Mouse (Mus musculus): Measurements from ENCODE around the gene Selenbp1. TPM values are rescaled to one million over a fixed set of nuclear protein-coding genes. Genes with fewer than 3 reads are reported as not detected.

Selenbp1 gene
- polyA plus RNA-seq, 1 experiment from 2014 or later, result 124 TPM

DNA sequence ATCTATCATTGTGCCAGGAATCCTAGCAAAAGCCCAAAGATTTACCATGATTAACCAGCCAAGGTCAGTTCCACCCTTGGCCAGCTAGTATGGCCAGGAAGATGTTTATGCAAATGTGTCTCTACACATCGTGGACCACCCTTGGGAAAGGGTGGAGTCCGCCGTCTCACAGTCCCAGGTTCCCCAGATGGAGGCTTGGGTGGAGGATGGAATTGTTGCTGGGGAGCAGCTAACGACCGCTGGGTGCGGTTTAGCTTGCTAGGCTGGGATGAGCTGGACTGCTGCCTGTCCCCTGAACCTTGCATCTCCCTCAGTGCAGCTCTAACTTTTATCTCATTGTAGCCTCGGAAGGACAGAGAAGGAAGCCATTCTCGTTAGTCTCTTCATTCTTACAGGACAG, 27.0 kb downstream of the Selenbp1 start:
- peaks cover 2% of the 10 kb centered on the region; the same call in 1 of the 2 replicates for H3K4me1 ChIP-seq (ENCODE audit: control insufficient read depth, insufficient read depth, low read length)
- no peak overlapping the region for H3K27ac ChIP-seq (ENCODE audit: low read length)
- peaks cover 26% of the 10 kb centered on the region for H3K36me3 ChIP-seq (ENCODE audit: control insufficient read depth, insufficient read depth)
- WGBS, result 45% methylated on average over 8 of the region's 8 CpGs
- H3K4me2 ChIP-seq (ENCODE audit: low read depth, low read length), result no peak overlapping the region
- no peaks in the 10 kb centered on the region for H3K9me3 ChIP-seq (replicated peaks; ENCODE audit: control insufficient read depth, low read length)
- H3K9ac ChIP-seq (ENCODE audit: low read length), result no peak overlapping the region
- no peaks in the 10 kb centered on the region for H3K27me3 ChIP-seq (ENCODE audit: control insufficient read depth, insufficient read depth, low read length)
- ATAC-seq (replicated peaks; ENCODE audit: extremely low read depth, insufficient read depth, low FRiP score), result no peak
- no peak overlapping the region for H3K4me3 ChIP-seq (ENCODE audit: low read length)

DNA sequence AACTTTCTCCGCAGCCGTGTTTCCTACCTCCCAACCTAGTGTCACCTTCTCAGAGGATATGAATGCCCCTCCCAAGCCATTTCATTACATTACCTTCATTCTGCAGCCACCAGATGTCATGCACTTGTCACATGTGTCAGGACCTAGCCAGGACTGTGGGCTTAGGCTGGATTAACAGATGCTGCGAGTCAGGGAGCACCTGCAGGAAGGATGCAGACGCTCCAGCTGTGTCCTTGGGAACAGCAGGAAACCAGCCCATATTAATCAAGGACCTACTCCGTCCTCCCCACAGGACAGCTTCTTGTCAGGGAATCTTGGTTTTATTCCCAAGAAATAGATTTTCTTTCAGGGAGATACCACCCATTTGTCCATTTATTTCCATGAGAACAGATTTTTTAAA, 27.5 kb downstream of the Selenbp1 start:
- Histone ChIP-seq H3K4me1 (ENCODE audit: control insufficient read depth, insufficient read depth, low read length) (no peaks in the 10 kb centered on the region; the same call in 1 of the 2 replicates), H3K4me3 (ENCODE audit: low read length) (no peak overlapping the region), H3K36me3 (ENCODE audit: control insufficient read depth, insufficient read depth) (peaks cover 26% of the 10 kb centered on the region), H3K4me2 (ENCODE audit: low read depth, low read length) (no peak overlapping the region), H3K27ac (ENCODE audit: low read length) (no peak overlapping the region), H3K9ac (ENCODE audit: low read length) (no peak overlapping the region), H3K9me3 (replicated peaks; ENCODE audit: control insufficient read depth, low read length) (no peaks in the 10 kb centered on the region), H3K27me3 (ENCODE audit: control insufficient read depth, insufficient read depth, low read length) (no peaks in the 10 kb centered on the region)
- no peak for ATAC-seq (replicated peaks; ENCODE audit: extremely low read depth, insufficient read depth, low FRiP score)
- 42% methylated on average over 5 of the region's 5 CpGs for WGBS

DNA sequence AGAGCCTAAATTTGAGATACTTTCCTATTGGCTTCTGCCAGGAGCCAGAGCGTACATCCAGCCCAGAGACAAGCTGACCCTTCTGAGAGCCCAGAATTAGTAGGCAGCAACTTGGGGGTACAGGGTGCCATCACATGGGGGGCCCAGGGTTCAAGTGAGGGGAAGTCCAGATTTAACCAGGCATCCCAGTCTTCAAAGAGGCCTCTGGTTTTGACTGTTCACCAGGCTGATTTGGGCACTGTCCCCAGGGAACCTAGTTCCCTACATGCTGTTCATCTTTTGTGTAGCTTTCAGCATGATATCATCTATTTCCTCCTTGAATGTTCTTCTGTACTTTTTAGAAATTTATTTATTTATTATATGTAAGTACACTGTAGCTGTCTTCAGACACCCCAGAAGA, 32.1 kb downstream of the Selenbp1 start:
- WGBS, result 91% methylated on average over 1 of the region's 1 CpGs
- H3K4me3 ChIP-seq (ENCODE audit: low read length), result no peak overlapping the region

DNA sequence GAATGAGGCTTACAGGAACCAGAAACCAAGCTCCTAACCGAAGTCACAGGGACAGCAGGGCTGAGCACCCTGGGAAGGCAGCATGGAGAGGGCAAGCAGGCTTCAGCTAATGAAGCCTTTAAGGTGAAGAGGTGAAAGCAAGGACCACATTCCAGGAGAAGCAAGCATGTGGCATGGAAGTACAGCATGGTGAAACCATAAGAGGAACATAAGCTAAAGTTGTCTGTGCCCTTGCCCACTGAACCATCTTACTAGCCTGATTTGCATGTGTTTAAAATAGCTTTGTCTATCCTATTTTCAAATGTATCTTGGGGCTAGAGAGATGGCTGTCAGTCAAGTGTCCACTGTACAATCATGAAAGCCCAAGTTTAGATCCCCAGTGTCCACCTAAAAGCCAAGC, 33.0 kb downstream of the Selenbp1 start:
- no peak for ATAC-seq (replicated peaks; ENCODE audit: extremely low read depth, insufficient read depth, low FRiP score)
- WGBS, result 50% methylated on average over 1 of the region's 1 CpGs
- Histone ChIP-seq H3K4me2 (ENCODE audit: low read depth, low read length) (no peak overlapping the region), H3K27me3 (ENCODE audit: control insufficient read depth, insufficient read depth, low read length) (no peaks in the 10 kb centered on the region), H3K9me3 (replicated peaks; ENCODE audit: control insufficient read depth, low read length) (no peaks in the 10 kb centered on the region), H3K27ac (ENCODE audit: low read length) (no peak overlapping the region), H3K36me3 (ENCODE audit: control insufficient read depth, insufficient read depth) (no peaks in the 10 kb centered on the region), H3K9ac (ENCODE audit: low read length) (no peak overlapping the region), H3K4me1 (ENCODE audit: control insufficient read depth, insufficient read depth, low read length) (no peaks in the 10 kb centered on the region), H3K4me3 (ENCODE audit: low read length) (no peak overlapping the region)

More for the DNA sequence above, 32.1 kb downstream of the Selenbp1 start:
- no peak overlapping the region for H3K4me2 ChIP-seq (ENCODE audit: low read depth, low read length)
- ATAC-seq (replicated peaks; ENCODE audit: extremely low read depth, insufficient read depth, low FRiP score), result no peak
- no peaks in the 10 kb centered on the region for H3K9me3 ChIP-seq (replicated peaks; ENCODE audit: control insufficient read depth, low read length)
- H3K9ac ChIP-seq (ENCODE audit: low read length), result no peak overlapping the region
- H3K4me1 ChIP-seq (ENCODE audit: control insufficient read depth, insufficient read depth, low read length), result no peaks in the 10 kb centered on the region
- H3K27me3 ChIP-seq (ENCODE audit: control insufficient read depth, insufficient read depth, low read length), result no peaks in the 10 kb centered on the region
- no peaks in the 10 kb centered on the region for H3K36me3 ChIP-seq (ENCODE audit: control insufficient read depth, insufficient read depth)
- H3K27ac ChIP-seq (ENCODE audit: low read length), result no peak overlapping the region

DNA sequence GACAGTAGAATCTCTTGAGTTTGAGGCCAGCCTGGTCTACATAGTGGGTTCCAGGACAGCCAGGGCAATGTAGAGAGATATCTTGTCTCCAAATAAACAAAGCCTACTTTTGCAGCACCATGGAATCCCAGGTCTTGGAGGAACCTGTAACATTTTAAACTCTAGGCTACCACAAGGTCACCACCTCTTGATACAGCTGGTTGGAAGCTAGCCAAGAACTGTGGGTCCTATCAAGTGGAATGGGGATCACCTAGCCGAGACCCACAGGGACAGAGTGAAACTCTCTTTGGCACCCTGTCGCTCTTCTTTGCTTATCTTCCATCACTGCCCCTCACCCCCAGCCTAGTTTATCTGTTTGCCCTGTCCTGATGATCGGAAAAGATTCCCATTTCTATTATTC, 39.7 kb downstream of the Selenbp1 start:
- Histone ChIP-seq H3K4me3 (ENCODE audit: low read length) (no peak overlapping the region), H3K27me3 (ENCODE audit: control insufficient read depth, insufficient read depth, low read length) (no peaks in the 10 kb centered on the region), H3K4me2 (ENCODE audit: low read depth, low read length) (no peak overlapping the region), H3K36me3 (ENCODE audit: control insufficient read depth, insufficient read depth) (peaks cover 2% of the 10 kb centered on the region), H3K27ac (ENCODE audit: low read length) (no peak overlapping the region), H3K9me3 (replicated peaks; ENCODE audit: control insufficient read depth, low read length) (no peaks in the 10 kb centered on the region), H3K4me1 (ENCODE audit: control insufficient read depth, insufficient read depth, low read length) (peaks cover 13% of the 10 kb centered on the region), H3K9ac (ENCODE audit: low read length) (no peak overlapping the region)
- no peak for ATAC-seq (replicated peaks; ENCODE audit: extremely low read depth, insufficient read depth, low FRiP score)
- WGBS, result 62% methylated on average over 3 of the region's 3 CpGs

DNA sequence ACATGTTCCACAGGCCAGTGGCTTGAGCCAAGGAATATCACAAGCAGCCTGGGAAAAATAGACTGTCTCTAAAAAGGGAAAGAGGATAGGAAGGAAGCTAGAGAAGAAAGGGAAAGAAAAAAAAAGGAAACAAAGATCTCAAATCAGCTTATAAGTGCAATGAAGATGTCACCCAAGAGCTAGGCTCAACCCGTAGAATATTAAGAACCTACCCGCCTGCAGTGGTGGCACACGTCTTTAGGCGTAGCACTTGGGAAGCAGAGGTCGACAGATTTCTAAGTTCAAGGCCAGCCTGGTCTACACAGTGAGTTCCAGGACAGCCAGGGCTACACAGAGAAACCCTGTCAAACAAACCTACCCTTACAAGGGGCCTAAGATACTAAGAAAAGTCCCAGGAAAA, 40.8 kb downstream of the Selenbp1 start:
- Histone ChIP-seq H3K27ac (ENCODE audit: low read length) (no peak overlapping the region), H3K9me3 (replicated peaks; ENCODE audit: control insufficient read depth, low read length) (no peaks in the 10 kb centered on the region), H3K4me3 (ENCODE audit: low read length) (no peak overlapping the region), H3K4me2 (ENCODE audit: low read depth, low read length) (peak overlapping the region; percentile 84), H3K4me1 (ENCODE audit: control insufficient read depth, insufficient read depth, low read length) (peaks cover 13% of the 10 kb centered on the region), H3K9ac (ENCODE audit: low read length) (no peak overlapping the region; the same call in 1 of the 2 replicates), H3K36me3 (ENCODE audit: control insufficient read depth, insufficient read depth) (peaks cover 4% of the 10 kb centered on the region), H3K27me3 (ENCODE audit: control insufficient read depth, insufficient read depth, low read length) (no peaks in the 10 kb centered on the region)
- WGBS, result 85% methylated on average over 5 of the region's 5 CpGs
- no peak for ATAC-seq (replicated peaks; ENCODE audit: extremely low read depth, insufficient read depth, low FRiP score)

DNA sequence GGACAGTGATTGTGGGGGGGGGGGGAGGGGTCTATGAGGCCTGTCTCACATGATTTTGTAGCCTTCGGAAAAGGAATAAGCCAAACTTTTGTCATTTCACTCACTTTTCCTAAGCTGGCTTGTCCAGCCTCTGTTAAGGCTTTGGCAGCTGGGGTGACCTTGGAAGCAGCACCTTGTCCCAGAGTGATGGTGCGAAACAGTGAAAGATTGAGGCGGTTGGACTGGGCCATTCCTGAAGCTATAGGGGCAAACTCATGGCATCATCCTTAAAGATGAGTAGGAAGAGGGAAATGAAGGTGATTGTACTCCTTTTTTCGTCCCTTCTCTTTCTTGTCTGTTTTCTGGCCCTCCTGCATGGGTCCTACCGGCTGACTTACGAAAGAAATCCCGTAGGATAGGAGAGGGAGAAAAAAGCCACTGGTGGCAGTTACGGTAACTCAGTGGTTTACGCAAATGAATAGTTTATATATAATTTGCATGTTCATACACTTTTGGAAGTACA, 41.2 kb downstream of the Selenbp1 start:
- peaks cover 13% of the 10 kb centered on the region for H3K4me1 ChIP-seq (ENCODE audit: control insufficient read depth, insufficient read depth, low read length)
- H3K27ac ChIP-seq (ENCODE audit: low read length), result peak overlapping the region; percentile 68
- no peaks in the 10 kb centered on the region for H3K27me3 ChIP-seq (ENCODE audit: control insufficient read depth, insufficient read depth, low read length)
- peak overlapping the region; percentile 77 for H3K9ac ChIP-seq (ENCODE audit: low read length)
- WGBS, result 19% methylated on average over 9 of the region's 9 CpGs
- H3K4me2 ChIP-seq (ENCODE audit: low read depth, low read length), result peak overlapping the region; percentile 84
- no peaks in the 10 kb centered on the region for H3K9me3 ChIP-seq (replicated peaks; ENCODE audit: control insufficient read depth, low read length)
- peak; percentile 10; the same call in 1 of the 2 replicates for ATAC-seq (replicated peaks; ENCODE audit: extremely low read depth, insufficient read depth, low FRiP score)
- peaks cover 4% of the 10 kb centered on the region for H3K36me3 ChIP-seq (ENCODE audit: control insufficient read depth, insufficient read depth)
- H3K4me3 ChIP-seq (ENCODE audit: low read length), result peak overlapping the region; percentile 65

DNA sequence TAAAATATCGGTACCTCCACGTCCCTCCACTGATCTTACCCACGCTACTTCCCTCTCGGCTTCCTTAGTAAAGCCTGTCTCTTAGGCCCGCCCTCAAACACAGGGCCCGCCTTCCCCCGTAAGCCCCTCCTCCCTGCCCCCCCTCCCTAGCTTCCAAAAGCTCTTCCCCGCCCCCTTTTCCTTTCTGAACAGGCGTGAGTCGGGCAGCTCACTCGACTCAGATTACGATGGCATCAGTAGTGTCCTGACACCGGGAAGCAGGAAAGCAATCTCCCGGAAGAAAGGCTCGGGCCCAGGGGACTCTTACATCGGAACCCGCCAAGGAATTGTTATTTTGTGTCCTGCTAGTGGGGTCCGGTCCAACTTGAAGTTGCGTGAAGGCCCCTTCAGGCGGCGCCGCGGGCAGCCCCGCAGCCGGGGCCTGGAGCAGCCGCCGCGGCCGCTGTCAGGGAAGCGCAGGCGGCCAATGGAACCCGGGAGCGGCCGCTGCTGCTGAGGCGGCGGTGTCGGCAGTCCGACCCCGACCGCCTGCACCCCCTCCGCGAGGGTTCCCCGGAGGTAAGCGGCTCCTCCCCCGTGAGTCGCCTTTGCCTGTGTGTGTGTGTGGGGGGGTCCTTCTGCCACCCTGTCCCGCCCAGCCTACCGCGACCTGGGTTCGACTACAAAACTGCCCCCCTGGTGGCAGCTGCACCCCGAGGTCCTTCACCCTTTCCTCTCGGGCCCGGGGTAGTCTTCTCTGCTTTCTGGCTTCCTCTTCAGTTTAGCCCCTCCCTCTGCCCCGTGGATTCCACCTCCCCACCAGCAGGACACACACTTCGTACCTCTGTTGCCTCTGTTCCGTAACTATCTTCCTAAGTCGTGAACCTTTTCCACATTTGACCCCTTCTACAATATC, 41.9 kb downstream of the Selenbp1 start, which contains the start of gene Pi4kb:
Pi4kb (plus strand) TSS at position 204 of the 895 bp plus-strand sequence.
- Histone ChIP-seq H3K27ac (ENCODE audit: low read length) (peak within 1 kb of the TSS; percentile 94), H3K4me1 (ENCODE audit: control insufficient read depth, insufficient read depth, low read length) (peaks cover 13% of the 10 kb centered on the region), H3K4me2 (ENCODE audit: low read depth, low read length) (peak within 1 kb of the TSS; percentile 84), H3K4me3 (ENCODE audit: low read length) (peak within 1 kb of the TSS; percentile 65), H3K9me3 (replicated peaks; ENCODE audit: control insufficient read depth, low read length) (no peaks in the 10 kb centered on the region), H3K36me3 (ENCODE audit: control insufficient read depth, insufficient read depth) (peaks cover 8% of the 10 kb centered on the region), H3K27me3 (ENCODE audit: control insufficient read depth, insufficient read depth, low read length) (no peaks in the 10 kb centered on the region), H3K9ac (ENCODE audit: low read length) (peak within 1 kb of the TSS; percentile 79)
- peak; percentile 92 for ATAC-seq (replicated peaks; ENCODE audit: extremely low read depth, insufficient read depth, low FRiP score)
- WGBS, result under 1% methylated on average over 57 of the region's 57 CpGs

DNA sequence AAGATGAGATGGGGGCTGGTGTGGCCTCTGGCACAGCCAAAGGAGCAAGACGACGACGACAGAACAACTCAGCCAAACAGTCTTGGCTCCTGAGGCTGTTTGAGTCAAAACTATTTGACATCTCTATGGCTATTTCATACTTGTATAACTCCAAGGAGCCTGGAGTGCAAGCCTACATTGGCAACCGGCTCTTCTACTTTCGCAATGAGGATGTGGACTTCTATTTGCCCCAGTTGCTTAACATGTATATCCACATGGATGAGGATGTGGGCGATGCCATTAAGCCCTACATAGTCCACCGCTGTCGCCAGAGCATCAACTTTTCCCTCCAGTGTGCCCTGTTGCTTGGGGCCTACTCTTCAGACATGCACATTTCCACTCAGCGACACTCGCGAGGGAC, 51.5 kb downstream of the Selenbp1 start:
- WGBS, result 92% methylated on average over 11 of the region's 11 CpGs
- H3K9me3 ChIP-seq (replicated peaks; ENCODE audit: control insufficient read depth, low read length), result no peaks in the 10 kb centered on the region
- peaks cover 38% of the 10 kb centered on the region for H3K4me1 ChIP-seq (ENCODE audit: control insufficient read depth, insufficient read depth, low read length)
- H3K4me2 ChIP-seq (ENCODE audit: low read depth, low read length), result no peak overlapping the region
- no peaks in the 10 kb centered on the region for H3K27me3 ChIP-seq (ENCODE audit: control insufficient read depth, insufficient read depth, low read length)
- H3K9ac ChIP-seq (ENCODE audit: low read length), result no peak overlapping the region
- no peak overlapping the region for H3K27ac ChIP-seq (ENCODE audit: low read length)
- peaks cover 16% of the 10 kb centered on the region for H3K36me3 ChIP-seq (ENCODE audit: control insufficient read depth, insufficient read depth)
- ATAC-seq (replicated peaks; ENCODE audit: extremely low read depth, insufficient read depth, low FRiP score), result no peak
- H3K4me3 ChIP-seq (ENCODE audit: low read length), result no peak overlapping the region
